Comparison of ENCODE assay signal across 36 mouse cellular contexts in the genomic region with DNA sequence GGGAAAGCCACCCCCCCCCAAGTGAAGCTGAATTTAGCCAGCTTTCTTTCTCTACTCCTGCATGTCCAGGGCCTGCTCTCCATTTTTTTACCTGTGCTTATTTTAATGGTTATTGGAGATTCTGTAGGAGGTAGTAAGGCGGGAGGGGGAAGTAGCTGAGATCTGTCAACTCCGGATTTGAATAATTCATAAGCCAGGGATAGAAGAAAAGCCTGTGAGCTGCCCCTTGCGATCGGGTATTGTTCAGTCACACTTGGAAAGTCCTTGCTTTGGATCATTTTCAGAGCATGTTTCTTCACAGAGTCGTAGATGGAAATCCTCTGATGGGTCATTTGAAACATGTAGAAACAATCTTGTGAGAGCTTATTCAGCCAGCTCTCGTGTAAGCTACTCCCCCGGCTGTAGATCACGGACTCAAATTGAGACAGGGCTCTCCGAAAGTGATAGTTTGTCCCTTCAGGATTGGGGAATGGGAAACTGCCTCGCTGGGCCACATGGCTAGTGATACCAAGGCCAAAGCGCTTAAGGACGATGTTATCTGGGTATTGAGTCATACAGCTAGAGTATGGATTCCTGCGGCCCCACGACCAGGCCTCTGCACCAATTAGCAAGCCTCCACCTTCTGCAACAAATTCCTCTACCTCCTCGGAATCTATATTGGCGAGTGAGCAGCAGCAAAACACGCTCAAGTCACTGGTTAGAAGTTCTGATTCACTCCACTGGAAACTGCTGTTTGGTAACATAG. TPM values are rescaled to one million over a fixed set of nuclear protein-coding genes. Genes with fewer than 3 reads are reported as not detected.
"Had no signal": no experiment of that assay in that cellular context is flagged by ENCODE, and none has a peak within 500 bp of the region (broad histone marks: within the 10 kb centered on the region; RNA-seq: fewer than 3 reads in every experiment).

No protein-coding gene starts in this region.

- H3K9me3 ChIP-seq: heart, embryonic 10.5 days; heart, embryonic 12.5 days; hindbrain, embryonic 10.5 days; hindbrain, embryonic 13.5 days; hindbrain, embryonic 15.5 days; intestine, embryonic 15.5 days; limb, embryonic 10.5 days; limb, embryonic 12.5 days had no signal

- H3K27ac ChIP-seq: heart, adult 2 months; heart, embryonic 10.5 days; hindbrain, embryonic 10.5 days; hindbrain, embryonic 13.5 days; hindbrain, embryonic 15.5 days; intestine, embryonic 15.5 days; layer of hippocampus, adult 2 months; left cerebral cortex, adult 2 months; limb, embryonic 10.5 days; limb, embryonic 12.5 days had no signal

- H3K9ac ChIP-seq: heart, embryonic 12.5 days; hindbrain, embryonic 13.5 days; hindbrain, embryonic 15.5 days; intestine, embryonic 15.5 days; limb, embryonic 12.5 days had no signal

- H3K36me3 ChIP-seq: heart, embryonic 10.5 days; heart, embryonic 12.5 days; hindbrain, embryonic 10.5 days; hindbrain, embryonic 13.5 days; hindbrain, embryonic 15.5 days; intestine, embryonic 15.5 days; limb, embryonic 10.5 days; limb, embryonic 12.5 days had no signal

- H3K4me1 ChIP-seq: heart, embryonic 10.5 days; heart, embryonic 12.5 days; hindbrain, embryonic 15.5 days; intestine, embryonic 15.5 days; limb, embryonic 10.5 days; limb, embryonic 12.5 days had no signal

- ATAC-seq: inflammation-experienced regulatory T-cells, adult 6 months; intestine, embryonic 15.5 days; intestine, postnatal 0 days had no signal

- H3K4me2 ChIP-seq: heart, embryonic 12.5 days; hindbrain, embryonic 13.5 days; hindbrain, embryonic 15.5 days; intestine, embryonic 15.5 days; limb, embryonic 12.5 days had no signal

- H3K4me3 ChIP-seq: heart, adult 2 months; heart, embryonic 10.5 days; heart, embryonic 12.5 days; hindbrain, embryonic 10.5 days; hindbrain, embryonic 13.5 days; hindbrain, embryonic 15.5 days; intestine, embryonic 15.5 days; layer of hippocampus, adult 2 months; left cerebral cortex, adult 2 months; limb, embryonic 10.5 days; limb, embryonic 12.5 days had no signal

- H3K27me3 ChIP-seq: heart, embryonic 12.5 days; hindbrain, embryonic 13.5 days; hindbrain, embryonic 15.5 days; intestine, embryonic 15.5 days; limb, embryonic 12.5 days had no signal

- DNase-seq: gastrocnemius, postnatal 14 days; gastrocnemius, postnatal 36 days; heart, adult 2 months; heart, postnatal 10 days; heart, postnatal 4 days; kidney, adult 18-20 months; kidney, adult 8-10 months; kidney, postnatal 10 days; kidney, postnatal 25 days; kidney, postnatal 4 days; liver had no signal

RNA-seq across cellular contexts. Expression of gene Tcaf3, which starts 4.2 kb away (rescaled TPM):
- total RNA-seq: gastrocnemius, adult 18-20 months; gastrocnemius, adult 8-10 months; gastrocnemius, postnatal 14 days; gastrocnemius, postnatal 36 days; heart, adult 2 months; heart, postnatal 10 days; heart, postnatal 25 days; heart, postnatal 4 days; layer of hippocampus, adult 2 months; layer of hippocampus, postnatal 10 days; layer of hippocampus, postnatal 25 days; left cerebral cortex, adult 2 months; left cerebral cortex, postnatal 14 days; left cerebral cortex, postnatal 36 days had no signal
- polyA plus RNA-seq: gonadal fat pad, adult 2 months; heart, adult 2 months; heart, embryonic 10.5 days; heart, embryonic 12.5 days; heart, embryonic 14.5 days; heart, embryonic 16.5 days; hindbrain, embryonic 10.5 days; hindbrain, embryonic 13.5 days; hindbrain, embryonic 15.5 days; inflammation-experienced regulatory T-cells, adult 6 months; intestine, embryonic 15.5 days; intestine, postnatal 0 days; kidney, embryonic 14.5 days; kidney, embryonic 16.5 days; limb, embryonic 10.5 days; limb, embryonic 12.5 days; limb, embryonic 14.5 days had no signal

RNA-seq across cellular contexts. Expression of gene Olfr455, which starts 45.9 kb away (rescaled TPM):
- total RNA-seq: gastrocnemius, adult 18-20 months; gastrocnemius, adult 8-10 months; gastrocnemius, postnatal 14 days; gastrocnemius, postnatal 36 days; heart, adult 2 months; heart, postnatal 10 days; heart, postnatal 25 days; heart, postnatal 4 days; layer of hippocampus, adult 2 months; layer of hippocampus, postnatal 10 days; layer of hippocampus, postnatal 25 days; left cerebral cortex, adult 2 months; left cerebral cortex, postnatal 14 days; left cerebral cortex, postnatal 36 days had no signal
- polyA plus RNA-seq: gonadal fat pad, adult 2 months; heart, adult 2 months; heart, embryonic 10.5 days; heart, embryonic 12.5 days; heart, embryonic 14.5 days; heart, embryonic 16.5 days; hindbrain, embryonic 10.5 days; hindbrain, embryonic 13.5 days; hindbrain, embryonic 15.5 days; inflammation-experienced regulatory T-cells, adult 6 months; intestine, embryonic 15.5 days; intestine, postnatal 0 days; kidney, embryonic 14.5 days; kidney, embryonic 16.5 days; limb, embryonic 10.5 days; limb, embryonic 12.5 days; limb, embryonic 14.5 days had no signal
